Mouse (Mus musculus) forebrain, embryonic 10.5 days (tissue): ENCODE results near the gene Rundc3a. TPM values are rescaled to one million over a fixed set of nuclear protein-coding genes. Genes with fewer than 3 reads are reported as not detected.
A peak's percentile ranks its signal among the peaks of the same experiment; 100 is the strongest.
"Not testable (repeated sequence)": the region's sequence is repeated elsewhere in the genome, so short reads cannot be mapped to it uniquely, and the experiment has no call there.

Source experiments
- DNase-seq: peaks from one replicate; pipeline ENCODE4 v3.0.0-alpha.2; 2017; ENCODE audit warnings: low spot score; ENCODE audit errors: extremely low spot score
- H3K27ac ChIP-seq: fragments of 300-500 bp; sonication (generic); 2 replicates; pipeline ENCODE4 v1.5.1; 2016; ENCODE audit warnings: mild to moderate bottlenecking
- H3K27me3 ChIP-seq: fragments of 300-500 bp; sonication (generic); 2 replicates; pipeline ENCODE4 v1.6.1; 2016; ENCODE audit warnings: mild to moderate bottlenecking; ENCODE audit not compliant: poor library complexity, severe bottlenecking
- H3K36me3 ChIP-seq: fragments of 300-500 bp; sonication (generic); replicated peaks from 2 replicates; pipeline ENCODE4 v1.6.1; 2016; ENCODE audit warnings: mild to moderate bottlenecking, moderate library complexity
- H3K4me1 ChIP-seq: fragments of 300-500 bp; sonication (generic); 2 replicates; pipeline ENCODE4 v1.6.1; 2016
- H3K4me3 ChIP-seq: fragments of 300-500 bp; sonication (generic); 2 replicates; pipeline ENCODE4 v1.5.1; 2016; ENCODE audit warnings: mild to moderate bottlenecking, moderate library complexity
- H3K9me3 ChIP-seq: fragments of 300-500 bp; sonication (generic); 2 replicates; pipeline ENCODE4 v1.6.1; 2016; ENCODE audit warnings: mild to moderate bottlenecking, moderate library complexity
- WGBS: fragments of 180-500 bp; shearing (Covaris S2); methylation state at CpG from one replicate; pipeline ENCODE4 v1.1.7; 2016; 5-methylcytosine and 5-hydroxymethylcytosine counted together
- polyA plus RNA-seq: library from polyadenylated mRNA; unstranded; fragments of >200 nt; fragmentation: Nextera tagmentation; extraction: Ambion mirVana; gene quantifications from 2 replicates; pipeline ENCODE4 v1.2.1, GENCODE M21; 2016

Gene Rundc3a
- polyA plus RNA-seq, 1 experiment from 2014 or later, result 13.5 TPM

- DNase-seq, result peak; percentile 99
- Histone ChIP-seq H3K9me3 (no peaks in the 10 kb centered on the region), H3K27ac (peak overlapping the region; percentile 94), H3K27me3 (no peaks in the 10 kb centered on the region), H3K4me3 (peak overlapping the region; percentile 88), H3K4me1 (peaks cover 61% of the 10 kb centered on the region), H3K36me3 (peaks cover 22% of the 10 kb centered on the region)
- WGBS, result under 1% methylated on average over 32 of the region's 32 CpGs
Observed at GRCm38 (mm10) chr11:102408344-102408876, 15.2 kb downstream of the Rundc3a start.

- Histone ChIP-seq H3K4me1 (peaks cover 61% of the 10 kb centered on the region), H3K27me3 (no peaks in the 10 kb centered on the region), H3K4me3 (peak overlapping the region; percentile 88), H3K36me3 (peaks cover 15% of the 10 kb centered on the region), H3K27ac (peak overlapping the region; percentile 94), H3K9me3 (no peaks in the 10 kb centered on the region)
- WGBS, result 42% methylated on average over 15 of the region's 15 CpGs
- DNase-seq, result no peak
Observed at GRCm38 (mm10) chr11:102408888-102409794, 15.9 kb downstream of the Rundc3a start.

- H3K4me1 ChIP-seq, result peaks cover 56% of the 10 kb centered on the region
- no peak for DNase-seq
- H3K27ac ChIP-seq, result peak overlapping the region; percentile 94; the same call in 1 of the 2 replicates
- H3K9me3 ChIP-seq, result no peaks in the 10 kb centered on the region
- H3K4me3 ChIP-seq, result 0 out of 2 replicates have a peak overlapping the region, but pooled peaks have one; percentile 88
- peaks cover 8% of the 10 kb centered on the region for H3K36me3 ChIP-seq
- WGBS, result 85% methylated on average over 3 of the region's 3 CpGs
- no peaks in the 10 kb centered on the region for H3K27me3 ChIP-seq
Observed at GRCm38 (mm10) chr11:102409795-102410330, 16.7 kb downstream of the Rundc3a start.

- not testable (repeated sequence) for H3K4me3 ChIP-seq, DNase-seq, H3K36me3 ChIP-seq, H3K27me3 ChIP-seq, H3K9me3 ChIP-seq, H3K27ac ChIP-seq
- peaks cover 53% of the 10 kb centered on the region for H3K4me1 ChIP-seq
- 94% methylated on average over 3 of the region's 3 CpGs for WGBS
Observed at GRCm38 (mm10) chr11:102410345-102410744, 17.1 kb downstream of the Rundc3a start.

GRCm38 (mm10) chr11:102411061-102411460 lies 17.9 kb downstream of the Rundc3a start:
- Histone ChIP-seq H3K36me3 (no peaks in the 10 kb centered on the region), H3K4me1 (peaks cover 46% of the 10 kb centered on the region), H3K27ac (no peak overlapping the region), H3K4me3 (no peak overlapping the region), H3K27me3 (no peaks in the 10 kb centered on the region), H3K9me3 (no peaks in the 10 kb centered on the region)
- WGBS, result 85% methylated on average over 3 of the region's 3 CpGs
- no peak for DNase-seq

GRCm38 (mm10) chr11:102411704-102412103 lies 18.5 kb downstream of the Rundc3a start:
- Histone ChIP-seq H3K27me3 (no peaks in the 10 kb centered on the region), H3K4me1 (peaks cover 39% of the 10 kb centered on the region), H3K9me3 (no peaks in the 10 kb centered on the region), H3K27ac (no peak overlapping the region), H3K36me3 (no peaks in the 10 kb centered on the region), H3K4me3 (no peak overlapping the region)
- WGBS, result 10% methylated on average over 11 of the region's 11 CpGs
- peak; percentile 86 for DNase-seq

- peaks cover 26% of the 10 kb centered on the region for H3K4me1 ChIP-seq
- no peaks in the 10 kb centered on the region for H3K27me3 ChIP-seq
- H3K4me3 ChIP-seq, result no peak overlapping the region
- H3K9me3 ChIP-seq, result no peaks in the 10 kb centered on the region
- 86% methylated on average over 8 of the region's 8 CpGs for WGBS
- H3K27ac ChIP-seq, result no peak overlapping the region
- no peaks in the 10 kb centered on the region for H3K36me3 ChIP-seq
- DNase-seq, result no peak
Observed at GRCm38 (mm10) chr11:102413059-102413458, 19.9 kb downstream of the Rundc3a start.

- H3K27me3 ChIP-seq, result no peaks in the 10 kb centered on the region
- H3K4me3 ChIP-seq, result no peak overlapping the region
- H3K36me3 ChIP-seq, result no peaks in the 10 kb centered on the region
- peaks cover 11% of the 10 kb centered on the region; the same call in 1 of the 2 replicates for H3K4me1 ChIP-seq
- DNase-seq, result no peak
- H3K9me3 ChIP-seq, result no peaks in the 10 kb centered on the region; the same call in 1 of the 2 replicates
- 78% methylated on average over 10 of the region's 10 CpGs for WGBS
- no peak overlapping the region for H3K27ac ChIP-seq
Observed at GRCm38 (mm10) chr11:102415034-102415802, 22.0 kb downstream of the Rundc3a start.

- H3K4me3 ChIP-seq, result no peak overlapping the region
- WGBS, result 64% methylated on average over 1 of the region's 1 CpGs
- H3K27ac ChIP-seq, result no peak overlapping the region
- no peak for DNase-seq
- H3K36me3 ChIP-seq, result no peaks in the 10 kb centered on the region
- 0 out of 2 replicates have a peak, but pooled peaks cover 2% of the 10 kb centered on the region for H3K4me1 ChIP-seq
- H3K27me3 ChIP-seq, result no peaks in the 10 kb centered on the region
- H3K9me3 ChIP-seq, result no peaks in the 10 kb centered on the region; the same call in 1 of the 2 replicates
Observed at GRCm38 (mm10) chr11:102417160-102417559, 24.0 kb downstream of the Rundc3a start.

GRCm38 (mm10) chr11:102418887-102419286 lies 25.7 kb downstream of the Rundc3a start:
- no peak overlapping the region for H3K4me3 ChIP-seq
- H3K9me3 ChIP-seq, result no peaks in the 10 kb centered on the region; the same call in 1 of the 2 replicates
- no peaks in the 10 kb centered on the region for H3K36me3 ChIP-seq
- H3K4me1 ChIP-seq, result 0 out of 2 replicates have a peak, but pooled peaks cover 2% of the 10 kb centered on the region
- H3K27ac ChIP-seq, result no peak overlapping the region
- DNase-seq, result no peak
- H3K27me3 ChIP-seq, result no peaks in the 10 kb centered on the region

GRCm38 (mm10) chr11:102421559-102421958 lies 28.4 kb downstream of the Rundc3a start:
- Histone ChIP-seq H3K4me3 (no peak overlapping the region), H3K27me3 (no peaks in the 10 kb centered on the region), H3K4me1 (no peaks in the 10 kb centered on the region), H3K9me3 (no peaks in the 10 kb centered on the region; the same call in 1 of the 2 replicates), H3K36me3 (no peaks in the 10 kb centered on the region), H3K27ac (no peak overlapping the region)
- no peak for DNase-seq
- WGBS, result 71% methylated on average over 8 of the region's 8 CpGs

GRCm38 (mm10) chr11:102424666-102425065 lies 31.5 kb downstream of the Rundc3a start:
- no peaks in the 10 kb centered on the region for H3K36me3 ChIP-seq
- WGBS, result 76% methylated on average over 6 of the region's 6 CpGs

More at GRCm38 (mm10) chr11:102424666-102425065, 31.5 kb downstream of the Rundc3a start:
- H3K27ac ChIP-seq, result no peak overlapping the region
- peaks cover 5% of the 10 kb centered on the region for H3K4me1 ChIP-seq
- no peak for DNase-seq
- H3K4me3 ChIP-seq, result no peak overlapping the region
- peaks cover 6% of the 10 kb centered on the region; the same call in 1 of the 2 replicates for H3K27me3 ChIP-seq
- no peaks in the 10 kb centered on the region; the same call in 1 of the 2 replicates for H3K9me3 ChIP-seq
